Mouse (Mus musculus) thymus, postnatal 36 days (tissue): ENCODE measurements around the gene Snrpd2.

ENCODE experiments used
- DNase-seq, 2 experiments: peaks; one replicate each; pipeline ENCODE4 v3.0.0; 2022; ENCODE audit warnings: mixed read lengths in 2 of 2

Gene Snrpd2

DNA sequence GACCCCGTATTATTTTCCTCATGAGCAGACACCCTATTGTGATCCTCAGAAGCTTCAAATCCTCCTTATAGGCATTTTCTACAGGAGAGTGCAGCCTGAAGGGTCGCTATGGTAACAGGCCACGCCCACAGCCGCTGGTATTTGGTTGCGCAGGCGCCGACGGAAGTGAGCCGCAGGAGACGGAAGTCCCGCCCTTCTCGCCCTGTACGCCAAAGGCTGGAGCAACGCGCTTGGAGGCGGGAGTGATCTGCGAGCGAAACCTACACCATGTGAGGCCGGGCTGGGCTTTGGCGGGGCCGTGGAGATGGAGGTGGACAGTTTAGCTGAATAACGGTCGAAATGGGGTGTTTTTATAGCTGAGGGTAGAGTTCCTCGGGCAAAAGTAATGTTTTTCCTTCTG is at the start of gene Snrpd2:
TSS of gene Snrpd2 (plus strand) at position 97 of the 400 bp plus-strand sequence.
- DNase-seq: peak; percentile 93 to 94

DNA sequence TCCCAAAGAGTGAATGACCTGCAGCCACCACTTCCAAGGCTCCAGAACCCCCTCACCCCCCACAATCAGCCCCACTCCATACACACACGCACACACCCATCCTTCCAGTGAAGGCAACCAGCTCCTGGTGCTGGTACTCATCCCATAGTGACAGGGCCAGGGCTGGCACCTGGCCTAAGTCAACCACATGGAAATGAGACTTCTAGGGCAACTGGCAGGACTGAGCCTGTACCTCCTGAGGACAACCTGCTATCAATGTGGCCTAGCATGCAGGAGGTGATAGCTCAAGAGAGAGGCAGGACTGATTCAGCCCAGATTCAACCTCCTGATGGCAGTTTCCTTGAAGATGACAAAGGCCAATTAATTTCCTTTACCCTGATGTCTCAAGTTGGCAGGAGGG is 49.2 kb upstream of the Snrpd2 start:
- DNase-seq: no peak

DNA sequence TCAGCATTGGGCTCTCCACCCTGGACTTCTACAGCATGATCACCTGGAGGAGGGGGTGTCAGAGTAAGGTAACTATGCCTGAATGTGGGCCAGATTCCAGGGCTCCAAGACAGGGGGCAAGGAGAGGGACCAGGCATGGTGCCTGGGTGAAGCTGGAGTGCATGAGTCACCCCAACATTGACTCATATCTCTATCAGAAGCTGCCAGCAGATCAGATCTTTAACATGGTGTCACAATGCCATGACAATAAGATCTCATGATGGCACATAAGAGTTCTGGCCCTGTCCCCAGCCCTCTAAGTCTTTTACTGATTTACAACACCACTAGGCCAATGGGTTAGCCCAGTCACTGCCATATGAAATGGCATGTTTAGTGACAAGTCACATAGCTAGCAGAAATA is 45.8 kb upstream of the Snrpd2 start:
- DNase-seq: no peak

DNA sequence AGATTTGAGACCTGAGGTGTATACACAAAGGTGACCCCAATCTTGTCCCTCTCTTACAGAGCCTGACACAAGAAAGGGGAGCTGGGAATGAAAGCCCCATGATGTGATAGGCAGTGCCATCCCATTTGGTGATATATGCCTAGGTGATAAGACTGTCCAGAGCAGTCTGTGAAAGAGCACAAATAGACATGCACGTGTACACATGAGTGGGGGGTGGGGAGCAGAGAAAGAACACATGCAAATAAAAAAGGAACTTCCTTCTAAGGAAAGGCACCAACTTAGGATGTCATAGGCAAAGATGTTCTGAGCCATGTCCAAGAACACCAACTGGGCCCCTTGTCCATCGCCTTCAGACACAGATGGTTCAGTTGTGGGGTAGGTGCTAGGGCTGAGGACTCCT is 45.0 kb upstream of the Snrpd2 start:
- DNase-seq: no peak

DNA sequence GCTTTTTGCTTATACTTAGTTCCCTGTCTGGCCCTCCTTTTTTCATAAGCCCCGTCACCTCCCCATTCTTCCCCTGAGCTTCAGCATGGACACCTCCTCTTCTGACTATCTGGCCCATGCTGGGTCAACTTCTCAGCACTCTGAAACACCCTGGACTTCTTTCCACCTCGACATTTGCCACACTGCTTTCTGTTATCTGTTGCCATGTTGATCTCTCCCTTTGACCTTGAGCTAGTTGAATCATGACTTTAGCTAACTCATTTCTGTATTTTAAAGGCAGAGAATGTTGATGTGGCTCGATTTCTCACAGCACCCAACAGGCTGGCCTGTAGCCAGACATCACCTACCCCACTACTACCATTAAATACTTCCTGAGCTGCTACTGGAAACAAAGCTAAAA is 42.1 kb upstream of the Snrpd2 start:
- DNase-seq: no peak

DNA sequence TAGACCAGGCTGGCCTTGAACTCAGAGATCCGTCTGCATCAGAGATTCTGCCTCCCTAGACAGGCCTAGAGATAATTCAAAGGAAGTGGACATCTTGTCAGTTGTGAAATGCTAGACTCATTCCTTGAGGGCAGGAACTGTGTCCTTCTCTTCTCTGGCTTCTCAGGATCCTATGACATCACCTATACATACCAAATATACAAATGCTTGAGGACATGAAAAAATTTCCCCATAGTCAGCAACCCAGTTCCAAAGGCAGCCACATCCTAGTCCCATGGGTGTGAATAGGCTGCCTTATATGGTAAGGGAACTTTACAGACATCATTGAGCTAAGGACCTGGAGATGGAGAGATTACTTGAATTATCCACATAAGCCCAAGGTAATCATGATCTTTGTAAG is 40.0 kb upstream of the Snrpd2 start:
- no peak for DNase-seq

DNA sequence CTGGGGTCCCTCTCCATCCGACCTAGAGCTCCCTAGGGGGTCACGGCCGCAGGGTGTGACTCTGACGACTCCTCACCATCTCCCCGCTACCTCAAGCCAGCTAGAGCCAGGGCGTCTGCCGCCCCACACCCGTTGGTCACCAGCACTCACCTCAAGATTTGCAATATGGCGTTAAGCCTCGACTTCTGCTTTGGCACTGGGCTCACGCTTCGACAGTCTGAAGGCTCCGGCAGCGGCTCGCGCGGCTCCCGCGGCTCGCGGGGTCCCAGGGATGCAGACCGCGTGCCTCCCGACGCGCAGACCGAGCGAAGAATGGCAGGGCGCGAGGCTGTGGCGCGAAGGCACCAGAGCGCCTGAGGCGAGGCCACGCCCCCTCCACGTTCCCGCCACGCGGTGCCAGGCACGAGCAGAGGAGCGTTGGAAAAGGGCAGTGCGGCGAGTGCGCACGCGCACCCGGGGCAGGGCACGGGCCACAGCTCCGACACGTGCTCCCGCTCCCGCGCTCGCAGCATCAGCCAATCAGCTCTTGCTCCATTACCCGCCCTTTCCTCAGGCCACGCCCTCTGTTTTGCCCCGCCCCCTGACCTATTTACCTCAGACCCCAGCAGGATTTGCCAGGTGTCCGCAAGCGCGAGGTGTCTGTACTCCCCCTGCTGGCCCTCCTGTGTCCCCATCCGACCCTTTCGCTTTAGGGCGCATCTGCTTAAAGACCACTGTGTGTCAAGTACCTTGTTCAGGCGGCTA is 31.3 kb upstream of the Snrpd2 start, which contains the start of gene Gm4969:
TSS of gene Gm4969 (minus strand) at position 341 of the 744 bp plus-strand sequence.
- peak in 1 of 2 experiments; percentile 70 for DNase-seq

DNA sequence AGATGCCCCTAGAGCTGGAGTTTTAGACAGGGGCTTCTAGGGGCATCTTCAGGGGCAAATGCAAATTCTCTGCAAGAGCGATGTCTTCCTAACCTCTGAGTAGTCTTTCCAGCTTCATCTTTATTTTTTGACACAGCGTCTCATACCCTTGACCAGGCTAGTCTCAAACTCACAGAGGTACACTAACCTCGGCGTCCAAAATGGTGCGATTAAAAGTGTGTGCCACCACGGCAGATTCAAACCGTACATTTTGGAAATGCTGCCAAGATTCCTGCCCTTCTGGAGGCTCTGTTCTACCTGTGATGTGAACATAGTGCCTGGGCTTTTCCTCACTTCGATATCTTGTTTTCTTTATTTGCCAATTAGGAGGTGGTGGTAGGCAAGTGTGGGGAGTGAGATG is 30.4 kb upstream of the Snrpd2 start:
- DNase-seq: peak in 1 of 2 experiments; percentile 16

DNA sequence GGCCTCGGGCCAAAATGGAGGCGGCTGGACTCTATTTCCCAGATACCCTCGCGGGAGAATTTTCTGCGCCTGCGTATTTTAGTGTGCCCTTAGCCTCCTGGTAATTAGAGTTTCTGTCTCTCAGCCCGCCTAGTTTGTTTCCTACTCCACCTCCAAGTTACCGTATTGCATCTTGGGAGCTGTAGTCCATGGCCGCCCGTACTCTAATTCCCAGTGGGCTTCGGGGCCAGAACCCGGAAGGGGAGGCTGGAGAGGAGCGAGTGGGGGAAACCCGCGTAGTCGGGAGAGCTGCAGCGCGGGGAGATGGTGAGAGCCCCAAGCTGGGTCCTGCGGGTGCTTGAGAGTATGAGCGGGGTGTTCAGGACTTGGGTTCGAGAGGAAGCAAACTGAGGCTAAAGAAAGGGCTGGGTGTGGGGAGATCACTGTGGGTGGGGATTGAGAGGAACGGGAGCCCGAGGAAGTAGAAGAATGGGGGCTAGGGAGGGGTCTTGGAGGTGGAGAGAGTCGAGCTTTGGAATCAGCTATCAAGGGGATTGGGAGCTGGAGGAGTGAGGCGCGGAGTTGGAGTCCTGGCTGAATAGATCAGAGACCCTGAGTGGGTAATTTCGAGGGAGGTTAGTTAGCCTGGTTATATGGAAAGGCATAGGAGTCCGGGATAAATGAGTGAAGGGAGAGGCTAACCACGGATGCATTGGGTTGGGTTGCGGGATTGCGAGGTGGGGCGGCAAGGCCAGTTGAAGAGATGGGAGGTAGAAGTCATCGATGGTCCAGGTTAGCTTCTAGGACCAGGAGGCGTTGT is 29.7 kb upstream of the Snrpd2 start, which contains the start of gene Fbxo46:
TSS of gene Fbxo46 (plus strand) at position 229 of the 799 bp plus-strand sequence.
- DNase-seq: peak; percentile 88 to 94

DNA sequence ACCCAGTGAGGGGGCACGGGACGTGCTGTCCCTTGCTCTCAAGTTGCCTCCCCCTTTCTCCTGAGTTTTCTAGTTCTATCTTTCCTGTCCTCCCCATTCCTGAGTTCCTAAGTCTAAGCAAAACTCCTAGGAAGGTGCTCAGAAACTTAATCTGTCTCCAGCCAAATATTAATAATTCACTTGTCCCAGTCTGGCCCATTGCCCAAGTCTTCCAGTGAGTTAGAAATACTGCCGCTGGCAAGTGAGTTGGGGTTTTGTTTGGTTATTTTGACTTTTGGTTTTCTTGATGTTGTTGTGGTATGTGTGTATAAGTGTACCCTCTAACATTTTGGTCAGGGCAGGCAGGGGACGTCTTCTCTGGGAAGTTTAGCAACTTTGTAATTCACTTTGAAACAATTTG is 27.8 kb upstream of the Snrpd2 start:
- no peak for DNase-seq

DNA sequence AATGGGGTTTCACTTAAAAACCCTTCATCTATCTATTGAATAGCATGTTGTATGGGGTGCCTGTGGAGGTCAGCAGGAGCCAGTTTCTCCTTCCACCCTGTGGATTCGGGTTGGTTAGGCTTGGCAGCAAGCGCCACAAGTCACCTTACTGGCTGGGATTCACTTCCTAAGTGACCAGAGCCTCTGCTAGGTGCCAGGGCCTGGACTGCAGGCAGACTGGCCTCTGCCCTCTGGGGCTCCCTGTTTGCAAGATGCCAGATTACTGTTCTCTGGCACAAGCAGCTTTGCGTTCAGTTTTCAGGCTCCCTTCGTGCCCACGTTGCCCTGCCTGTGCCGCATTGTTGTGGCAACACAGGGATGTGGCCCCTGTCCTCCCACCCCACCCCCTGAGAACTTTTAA is 24.8 kb upstream of the Snrpd2 start:
- no peak for DNase-seq

DNA sequence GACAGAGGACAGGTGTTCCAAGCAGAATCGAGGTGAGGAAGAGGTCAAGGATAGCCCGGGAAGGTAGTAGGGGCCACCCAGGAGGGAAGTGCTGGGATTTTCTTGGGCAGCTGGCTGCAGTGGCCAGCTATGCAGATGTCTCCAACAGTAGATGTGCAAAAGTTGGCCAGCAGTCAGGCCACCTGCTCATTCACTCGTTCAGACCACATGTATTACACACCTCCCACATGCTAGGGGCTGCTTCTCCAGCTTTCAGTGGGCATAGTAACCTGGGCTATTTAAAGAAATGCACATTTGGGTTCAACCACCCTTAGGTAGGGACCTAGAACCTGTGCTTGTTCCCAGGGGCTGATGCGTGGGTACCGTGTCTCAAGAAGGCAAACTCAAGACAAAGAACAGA is 21.8 kb upstream of the Snrpd2 start:
- no peak for DNase-seq

DNA sequence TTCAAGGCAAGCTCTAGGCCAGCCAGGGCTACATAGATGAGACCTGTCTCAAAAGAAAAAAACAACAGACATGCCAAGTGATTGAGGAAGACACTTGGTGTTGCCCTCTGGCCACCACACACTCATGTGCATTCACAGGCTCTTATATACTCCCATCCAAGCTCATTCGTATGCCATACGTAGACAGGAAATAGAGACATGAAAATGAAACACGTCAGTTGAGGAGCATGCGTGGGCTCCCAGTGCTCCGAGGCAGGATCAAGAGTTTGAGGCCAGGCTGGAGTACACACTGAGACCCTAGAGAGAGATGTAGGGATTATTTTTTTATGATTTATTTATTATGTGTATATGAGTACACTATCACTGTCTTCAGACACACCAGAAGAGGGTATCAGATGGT is 20.1 kb upstream of the Snrpd2 start:
- no peak for DNase-seq

DNA sequence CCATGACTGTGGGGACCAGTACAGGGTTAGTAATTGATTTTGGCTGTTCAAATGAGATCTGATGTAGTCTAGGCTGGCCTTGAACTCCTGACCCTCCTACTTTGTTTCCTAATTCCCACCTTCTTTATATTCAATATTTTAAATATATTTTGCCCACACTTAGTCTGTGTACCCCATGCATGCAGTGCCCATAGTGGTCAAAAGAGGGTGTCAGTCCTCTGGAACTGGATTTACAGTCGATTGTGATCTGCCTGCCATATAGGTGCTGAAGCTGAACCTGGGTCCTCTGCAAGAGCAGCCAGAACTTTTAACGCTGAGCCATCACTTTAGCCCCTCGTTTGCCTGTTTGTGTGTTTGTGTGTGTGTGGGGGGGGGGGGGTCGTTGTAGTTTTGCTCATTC is 18.9 kb upstream of the Snrpd2 start:
- DNase-seq: no peak

DNA sequence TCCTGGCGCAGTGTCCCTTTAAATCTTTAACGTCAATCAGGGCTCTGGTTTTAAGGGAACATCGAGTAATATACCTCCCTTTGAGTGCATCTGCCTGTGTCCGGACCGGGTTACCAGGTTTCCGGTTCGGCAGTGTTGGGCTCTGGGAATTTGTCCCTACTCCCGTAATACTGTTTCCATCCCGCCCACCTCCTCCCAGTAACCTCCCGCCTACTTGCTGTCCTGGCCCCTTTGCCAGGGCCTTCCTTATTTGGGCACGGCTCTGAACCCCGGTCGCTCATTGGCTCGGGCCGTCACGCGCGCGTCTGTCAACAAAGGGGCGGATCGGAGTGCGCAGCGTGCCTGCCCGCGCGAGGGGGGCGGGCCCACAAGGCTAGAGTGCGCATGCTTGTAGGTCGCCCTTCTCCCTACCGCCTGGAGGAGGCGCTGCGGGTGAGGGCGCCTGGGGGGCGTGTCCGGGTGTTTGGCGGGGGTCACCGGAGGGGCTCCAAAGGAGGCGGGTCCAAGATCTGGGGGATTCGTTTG is 18.1 kb upstream of the Snrpd2 start:
- peak; percentile 91 to 94 for DNase-seq

DNA sequence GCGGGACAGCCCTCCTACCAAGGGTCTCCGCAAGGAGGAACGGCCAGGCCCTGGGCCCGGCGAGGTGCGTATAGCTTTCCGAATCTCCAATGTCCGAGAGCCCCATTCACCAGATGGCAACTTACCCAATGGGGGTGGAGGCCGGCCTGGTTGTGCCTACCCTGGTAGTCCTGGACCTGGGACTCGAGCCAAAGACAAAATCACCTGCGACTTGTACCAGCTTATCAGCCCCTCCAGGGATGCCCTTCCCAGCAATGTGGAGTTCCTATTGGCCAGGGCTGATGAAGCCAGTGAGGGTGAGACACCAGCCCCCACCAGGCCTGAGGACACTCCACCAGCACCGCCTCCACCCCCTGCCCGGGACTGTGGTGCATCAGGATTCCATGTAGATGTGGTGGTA is 13.4 kb upstream of the Snrpd2 start:
- no peak for DNase-seq

DNA sequence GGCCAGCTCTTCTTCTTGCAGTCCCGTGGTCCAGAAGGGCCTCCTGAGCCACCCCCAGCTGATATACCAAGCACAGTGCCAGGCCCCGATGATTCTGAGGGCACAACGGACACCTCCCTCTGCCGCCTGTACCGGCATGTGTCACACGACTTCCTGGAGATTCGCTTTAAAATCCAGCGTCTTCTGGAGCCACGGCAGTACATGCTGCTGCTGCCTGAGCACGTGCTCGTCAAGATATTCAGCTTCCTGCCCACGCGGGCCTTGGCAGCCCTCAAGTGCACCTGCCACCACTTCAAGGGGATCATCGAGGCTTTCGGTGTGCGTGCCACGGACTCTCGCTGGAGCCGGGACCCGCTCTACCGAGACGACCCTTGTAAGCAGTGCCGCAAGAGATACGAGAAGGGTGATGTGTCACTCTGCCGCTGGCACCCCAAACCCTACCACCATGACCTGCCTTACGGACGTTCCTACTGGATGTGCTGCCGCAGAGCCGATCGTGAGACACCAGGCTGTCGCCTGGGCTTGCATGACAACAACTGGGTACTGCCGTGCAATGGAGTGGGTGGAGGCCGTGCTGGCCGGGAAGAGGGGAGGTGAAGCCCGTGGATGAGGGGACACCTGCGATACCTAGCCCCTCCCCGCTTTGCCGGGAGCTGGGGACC is 12.7 kb upstream of the Snrpd2 start:
- DNase-seq: peak in 1 of 2 experiments; percentile 48

DNA sequence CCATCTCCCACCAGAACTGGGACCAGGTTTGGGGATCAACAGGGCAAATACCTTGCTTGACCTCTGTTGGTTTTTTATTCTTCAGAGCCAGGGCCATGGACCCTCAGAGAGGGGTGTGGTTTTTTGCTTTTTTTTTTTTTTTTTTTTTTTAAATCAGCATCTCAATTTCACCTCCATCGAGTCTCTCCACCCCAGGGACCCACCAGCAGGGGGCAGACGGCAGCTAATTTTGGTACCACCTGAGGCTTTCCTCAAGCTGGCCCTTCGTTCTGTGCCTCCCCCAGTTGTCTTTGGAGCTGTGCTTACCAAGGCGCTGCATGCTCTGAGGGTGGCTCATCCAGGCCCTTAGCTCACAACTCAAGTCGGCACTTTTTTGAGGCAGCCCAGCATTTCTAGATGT is 12.1 kb upstream of the Snrpd2 start:
- DNase-seq: peak; percentile 70 to 76

DNA sequence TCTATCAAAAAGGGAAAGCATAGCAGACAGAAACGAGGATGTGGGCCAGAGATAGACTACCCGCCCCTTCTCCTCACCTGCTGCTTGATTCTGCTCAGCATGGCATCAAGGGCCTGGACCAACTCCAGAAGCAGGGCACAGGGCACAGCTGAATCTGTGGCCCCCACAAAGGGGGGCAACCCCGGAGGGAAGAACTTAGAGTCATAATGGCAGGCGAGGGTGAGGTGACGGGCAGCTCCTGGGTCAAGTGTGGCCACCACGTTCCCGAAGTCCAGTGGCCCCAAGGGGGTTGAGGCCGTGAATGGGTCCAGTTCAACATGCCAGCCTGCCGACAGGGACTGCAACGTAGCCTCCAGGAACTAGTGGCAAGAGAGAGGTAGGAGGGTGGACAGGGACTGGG is 2.7 kb upstream of the Snrpd2 start:
- no peak for DNase-seq

DNA sequence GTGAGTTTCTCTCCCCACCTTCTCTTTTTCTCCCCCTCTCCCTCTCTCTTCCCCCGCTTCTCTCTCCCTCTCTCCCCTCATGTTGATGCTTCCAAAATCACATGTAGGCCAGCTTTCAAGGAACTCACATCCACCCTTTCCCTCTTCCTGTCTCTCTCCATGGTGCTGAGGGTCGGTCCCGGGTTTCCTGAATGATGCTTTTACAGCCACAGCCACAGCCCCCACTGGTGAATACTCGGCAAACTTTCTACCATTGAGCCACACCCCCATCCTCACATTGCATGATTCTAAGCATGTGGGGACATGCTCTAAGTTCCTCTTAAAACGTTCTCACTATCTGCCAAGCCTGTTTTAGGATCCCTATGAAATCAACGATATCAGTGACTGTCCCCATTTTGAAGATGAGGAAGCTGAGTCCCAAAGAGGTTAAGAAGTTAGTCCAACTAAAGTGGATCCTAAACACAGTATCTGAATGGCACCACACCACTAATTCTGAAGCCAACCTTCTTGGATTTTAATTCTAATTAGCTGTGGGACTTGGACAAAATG is 2.0 kb upstream of the Snrpd2 start:
- no peak for DNase-seq

DNA sequence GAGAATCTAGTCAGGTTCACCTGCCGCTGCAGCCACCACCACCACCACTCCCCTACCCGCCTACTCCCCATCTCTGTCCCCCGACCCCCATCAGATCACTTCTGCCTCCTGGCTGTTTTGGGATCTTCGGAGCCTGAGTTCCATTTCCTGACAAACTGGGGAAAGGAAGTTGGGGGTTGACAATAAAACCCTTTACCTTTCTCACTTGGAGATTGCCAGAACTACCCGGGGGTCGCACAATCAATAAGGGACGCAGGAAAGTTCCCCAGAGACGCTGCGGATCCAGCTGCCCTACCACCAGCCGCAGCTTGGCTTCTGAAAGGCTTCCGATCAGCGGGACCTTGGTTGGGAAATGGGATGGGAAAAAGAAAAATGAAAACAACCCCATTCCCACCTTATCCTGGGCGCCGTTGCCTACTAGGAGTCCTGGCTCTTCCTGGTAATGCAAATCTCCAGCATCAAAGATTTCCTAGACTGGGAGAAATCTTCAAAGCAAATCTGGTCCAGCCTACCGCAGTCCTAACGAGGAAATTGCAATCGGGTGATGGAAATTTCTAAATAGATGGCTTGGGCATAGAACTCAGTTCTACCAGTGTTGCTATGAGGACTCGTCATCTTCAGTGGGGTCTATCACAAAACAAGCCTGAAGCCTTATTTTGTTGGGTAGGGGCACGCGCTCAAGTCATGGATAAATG is 1.2 kb upstream of the Snrpd2 start:
- DNase-seq: no peak

DNA sequence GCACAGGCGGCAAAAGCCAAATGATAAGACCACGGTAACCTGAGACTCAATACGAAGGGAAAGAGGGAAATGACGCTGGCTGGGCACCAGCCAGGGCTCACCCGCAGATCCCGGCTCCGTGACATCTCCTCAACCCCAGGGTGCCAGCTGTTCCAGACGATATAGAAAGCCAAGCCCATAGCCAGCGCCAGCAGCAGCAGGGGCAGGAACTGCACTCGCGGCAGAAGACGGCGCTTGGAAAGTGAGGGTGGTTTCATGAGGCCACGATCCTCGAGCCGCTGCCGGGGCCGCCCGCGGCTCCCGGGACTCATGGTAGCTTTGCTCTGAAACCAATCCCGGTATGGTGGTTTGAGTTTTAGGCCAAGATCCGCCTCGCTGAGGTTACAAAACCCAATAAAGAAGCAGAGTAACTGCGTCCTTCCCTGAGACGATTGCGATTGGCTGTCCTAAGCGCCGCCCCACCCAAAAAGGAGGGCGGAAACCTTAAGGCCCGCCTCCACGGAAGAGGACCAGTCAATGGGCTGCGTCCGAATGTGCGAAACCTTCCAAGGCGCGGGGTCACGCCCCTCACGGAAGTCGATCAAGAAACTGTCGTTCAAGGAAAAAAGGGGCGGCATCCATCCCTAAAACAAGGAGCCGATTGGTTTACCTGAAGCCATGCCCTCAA is 514 bp upstream of the Snrpd2 start, which contains the start of gene Qpctl:
TSS of gene Qpctl (minus strand) at position 417 of the 667 bp plus-strand sequence.
- peak; percentile 97 to 99 for DNase-seq
